Mouse (Mus musculus): ENCODE data around the gene Scai.
"Not testable (repeated sequence)": the region's sequence is repeated elsewhere in the genome, so short reads cannot be mapped to it uniquely, and the experiment has no call there.

Scai gene

GRCm38 (mm10) chr2:39140586-39141455, 49.7 kb downstream of the Scai start:
- peak; percentile 82 for DNase-seq (ENCODE audit: low read depth, low spot score)

- DNase-seq (ENCODE audit: low read depth, low spot score), result peak; percentile 63
These were observed 60.8 kb downstream of the Scai start for GRCm38 (mm10) chr2:39129526-39130326.

- DNase-seq (ENCODE audit: low read depth, low spot score), result no peak
These were observed 66.4 kb downstream of the Scai start for GRCm38 (mm10) chr2:39124167-39124566.

GRCm38 (mm10) chr2:39121137-39121536, 69.4 kb downstream of the Scai start:
- no peak for DNase-seq (ENCODE audit: low read depth, low spot score)

- DNase-seq (ENCODE audit: low read depth, low spot score), result no peak
These were observed 74.0 kb downstream of the Scai start for GRCm38 (mm10) chr2:39116583-39116982.

- DNase-seq (ENCODE audit: low read depth, low spot score), result no peak
These were observed 76.4 kb downstream of the Scai start for GRCm38 (mm10) chr2:39114093-39114492.

GRCm38 (mm10) chr2:39110514-39110913, 80.0 kb downstream of the Scai start:
- DNase-seq (ENCODE audit: low read depth, low spot score), result no peak

- DNase-seq (ENCODE audit: low read depth, low spot score), result not testable (repeated sequence)
These were observed 80.8 kb downstream of the Scai start for GRCm38 (mm10) chr2:39109712-39110111.

GRCm38 (mm10) chr2:39099951-39100350, 90.6 kb downstream of the Scai start:
- DNase-seq (ENCODE audit: low read depth, low spot score), result not testable (repeated sequence)

- peak; percentile 21 for DNase-seq (ENCODE audit: low read depth, low spot score)
These were observed 92.5 kb downstream of the Scai start for GRCm38 (mm10) chr2:39097993-39098392.

- no peak for DNase-seq (ENCODE audit: low read depth, low spot score)
These were observed 98.6 kb downstream of the Scai start for GRCm38 (mm10) chr2:39091966-39092365.

GRCm38 (mm10) chr2:39082706-39083105, 107.8 kb downstream of the Scai start:
- DNase-seq (ENCODE audit: low read depth, low spot score), result no peak

- DNase-seq (ENCODE audit: low read depth, low spot score), result no peak
These were observed 119.9 kb downstream of the Scai start for GRCm38 (mm10) chr2:39070666-39071065.

GRCm38 (mm10) chr2:39069096-39069495, 121.4 kb downstream of the Scai start:
- peak; percentile 51 for DNase-seq (ENCODE audit: low read depth, low spot score)

GRCm38 (mm10) chr2:39065400-39065987, 125.0 kb downstream of the Scai start, which contains the start of gene Golga1:
Golga1 (minus strand) TSS chr2:39065541.
- DNase-seq (ENCODE audit: low read depth, low spot score), result peak; percentile 97

GRCm38 (mm10) chr2:39064687-39065399, 125.7 kb downstream of the Scai start:
- peak; percentile 18 for DNase-seq (ENCODE audit: low read depth, low spot score)

- DNase-seq (ENCODE audit: low read depth, low spot score), result no peak
These were observed 142.0 kb downstream of the Scai start for GRCm38 (mm10) chr2:39048515-39048914.

GRCm38 (mm10) chr2:39040215-39040614, 150.3 kb downstream of the Scai start:
- DNase-seq (ENCODE audit: low read depth, low spot score), result no peak

- DNase-seq (ENCODE audit: low read depth, low spot score), result peak; percentile 71
These were observed 158.9 kb downstream of the Scai start for GRCm38 (mm10) chr2:39031611-39032010.

GRCm38 (mm10) chr2:39020004-39020403, 170.5 kb downstream of the Scai start:
- DNase-seq (ENCODE audit: low read depth, low spot score), result no peak

GRCm38 (mm10) chr2:39016581-39016980, 174.0 kb downstream of the Scai start:
- DNase-seq (ENCODE audit: low read depth, low spot score), result no peak

Measured in brain, adult 2 months (tissue).